Mouse (Mus musculus) spleen, adult 12 weeks (tissue): ENCODE data around the gene Tnp2.
A peak's percentile ranks its signal among the peaks of the same experiment; 100 is the strongest.

Experiments used
- DNase-seq: peaks from one replicate; pipeline ENCODE4 v3.0.0; 2022; ENCODE audit warnings: low spot score

Gene Tnp2

DNA sequence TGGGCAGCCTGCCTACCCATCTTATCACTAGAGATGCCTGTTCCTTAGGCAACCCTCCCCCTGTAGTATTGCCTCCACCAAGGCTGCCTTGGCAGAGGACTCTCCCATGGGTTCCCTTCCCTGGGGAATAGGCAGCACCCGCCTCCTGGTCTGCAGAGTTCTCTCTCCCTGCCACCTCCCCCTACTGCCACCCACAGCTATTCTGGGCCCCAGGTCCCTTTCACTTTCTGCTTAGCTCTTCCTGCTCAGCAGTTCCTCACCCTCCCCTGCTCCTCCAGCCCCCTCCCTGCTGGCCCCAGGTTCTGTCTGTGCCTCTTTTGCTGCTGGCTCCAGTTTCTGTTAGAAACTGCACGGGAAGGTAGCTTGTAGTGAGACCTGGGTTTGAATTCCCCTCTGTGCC is 18.8 kb downstream of the Tnp2 start:
- DNase-seq = no peak

DNA sequence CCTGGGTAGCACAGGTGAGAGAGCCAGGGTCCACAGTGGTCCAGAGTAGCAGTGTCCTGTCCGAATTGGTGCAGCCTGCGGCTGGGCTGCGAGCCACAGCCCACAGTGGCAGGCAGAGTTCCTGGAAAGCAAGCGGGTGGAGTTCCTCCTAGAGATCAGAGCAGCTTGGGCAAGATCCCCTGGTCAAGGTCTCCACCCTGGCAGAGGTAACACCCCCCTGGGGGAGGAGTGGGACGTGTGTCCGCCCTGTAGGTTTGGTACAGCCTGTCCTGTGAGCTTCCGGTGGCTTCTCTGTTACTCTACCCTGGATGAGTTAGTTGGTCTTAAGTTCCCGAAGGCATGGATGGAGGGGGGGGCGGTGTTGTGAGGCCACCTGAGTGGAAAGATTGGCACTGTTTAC is 19.6 kb downstream of the Tnp2 start:
- DNase-seq = no peak

DNA sequence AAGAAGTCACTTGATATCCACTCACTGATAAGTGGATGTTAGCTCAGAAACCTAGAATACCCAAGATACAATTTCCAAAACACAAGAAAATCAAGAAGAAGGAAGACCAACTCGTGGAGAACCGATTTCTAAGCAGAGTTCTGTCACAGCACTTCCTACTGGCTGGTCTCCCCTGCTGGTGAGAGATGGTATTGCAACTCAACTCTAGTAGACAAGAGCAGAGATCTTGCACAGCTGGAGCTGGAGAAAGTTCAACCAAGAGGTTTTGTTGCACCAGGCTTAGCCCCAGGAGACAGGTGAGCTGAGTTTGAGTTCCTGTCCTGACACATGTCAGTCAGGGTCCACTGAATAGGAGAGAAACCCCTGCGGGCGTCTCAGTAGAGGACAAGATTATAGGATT is 21.3 kb downstream of the Tnp2 start:
- DNase-seq = peak; percentile 52

DNA sequence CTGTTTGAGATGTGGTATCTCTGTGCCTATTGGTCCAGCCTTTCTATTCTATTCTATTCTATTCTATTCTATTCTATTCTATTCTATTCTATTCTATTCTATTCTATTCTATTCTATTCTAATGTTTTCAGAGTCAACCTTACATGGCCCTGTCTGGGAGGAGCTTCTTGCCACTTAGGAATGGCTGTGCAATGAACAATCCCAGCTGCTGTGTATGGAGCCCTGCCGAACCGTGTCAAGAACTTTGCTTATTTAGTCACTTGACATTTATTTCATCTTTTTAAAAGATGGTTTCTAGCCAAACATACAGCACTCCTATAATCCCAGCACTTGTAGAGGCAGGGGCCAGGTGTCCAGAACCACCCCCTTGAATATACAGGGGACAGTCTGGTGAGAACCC is 24.1 kb downstream of the Tnp2 start:
- no peak for DNase-seq

DNA sequence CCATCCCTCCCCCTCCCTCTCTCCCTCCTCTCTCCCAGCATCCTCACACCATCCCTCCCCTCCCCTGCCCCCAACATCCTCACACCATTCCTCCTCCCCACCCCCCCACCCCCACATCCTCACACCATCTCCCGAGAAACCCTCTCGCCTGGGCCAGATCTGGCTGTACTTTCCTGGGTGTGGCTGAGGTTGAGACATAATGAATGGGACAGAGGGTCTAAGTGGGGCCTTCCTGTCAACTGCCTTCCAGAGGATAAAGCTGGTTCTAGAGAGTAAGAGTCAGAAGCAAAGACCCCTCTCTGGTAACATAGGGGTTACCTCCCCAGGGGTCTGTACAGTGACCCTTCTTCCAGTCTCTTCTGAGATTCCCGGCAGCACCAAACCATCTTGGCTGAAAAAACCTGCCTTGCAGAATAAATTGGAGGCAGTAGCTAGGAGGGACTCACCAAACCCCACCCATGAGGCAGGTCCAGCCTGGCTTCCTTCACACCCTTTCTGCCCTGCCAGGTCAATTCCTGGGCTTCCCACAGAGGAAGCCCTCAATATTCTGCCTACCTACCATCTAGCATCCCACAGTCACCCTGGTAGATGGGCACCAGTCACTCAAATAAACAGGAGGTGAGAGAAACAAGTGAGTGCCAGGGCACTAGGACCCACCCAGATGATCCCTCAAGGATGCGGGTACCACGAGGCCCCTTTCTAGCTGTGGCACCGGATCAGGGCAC is 24.8 kb downstream of the Tnp2 start:
- no peak for DNase-seq

DNA sequence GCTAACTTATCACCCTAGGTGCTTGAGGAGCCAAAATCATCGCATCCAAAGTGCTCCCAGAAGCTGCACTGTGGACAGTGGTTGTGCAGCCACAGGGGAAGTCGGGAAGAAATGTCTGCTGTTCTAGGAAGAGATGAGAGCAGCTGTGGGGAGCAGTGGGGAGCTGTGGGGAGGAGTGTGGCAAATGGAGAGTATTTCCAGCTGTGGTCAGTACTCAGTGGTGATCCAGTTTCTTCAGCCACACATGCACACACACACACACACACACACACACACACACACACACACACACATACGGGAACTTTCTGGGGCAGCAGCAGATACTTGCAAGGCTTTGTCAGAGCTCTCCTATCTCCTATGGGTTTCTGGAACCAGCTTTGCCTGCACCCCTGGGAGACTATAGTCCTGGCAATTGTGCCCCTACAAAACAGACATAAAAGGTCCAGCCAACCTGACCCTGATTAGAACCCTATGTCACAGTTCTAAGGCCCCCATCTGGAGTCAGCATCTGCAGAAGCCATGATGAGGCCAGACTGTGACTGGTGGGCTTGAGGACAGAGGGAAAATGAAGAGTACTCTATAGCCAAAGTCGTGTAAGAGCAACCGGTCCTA is 25.8 kb downstream of the Tnp2 start:
- DNase-seq = no peak

DNA sequence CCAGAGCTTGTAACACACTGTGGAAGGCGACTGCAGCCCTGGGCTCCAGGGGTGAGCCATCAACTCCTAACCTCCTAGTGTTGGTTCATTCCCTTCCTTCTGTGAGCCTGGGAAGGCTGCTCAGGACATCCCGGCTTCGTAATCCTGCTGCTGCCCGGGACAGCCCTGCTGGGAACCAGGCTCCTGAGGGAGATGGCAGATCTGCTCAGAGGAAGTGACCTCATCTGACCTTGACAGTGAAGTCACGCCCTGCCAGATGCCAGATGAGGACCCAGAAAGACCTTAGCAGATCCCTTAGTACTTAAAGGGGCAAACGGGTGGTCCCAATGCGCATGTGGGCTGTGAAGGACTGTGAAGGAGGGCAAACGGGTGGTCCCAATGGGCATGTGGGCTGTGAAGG is 27.3 kb downstream of the Tnp2 start:
- no peak for DNase-seq

DNA sequence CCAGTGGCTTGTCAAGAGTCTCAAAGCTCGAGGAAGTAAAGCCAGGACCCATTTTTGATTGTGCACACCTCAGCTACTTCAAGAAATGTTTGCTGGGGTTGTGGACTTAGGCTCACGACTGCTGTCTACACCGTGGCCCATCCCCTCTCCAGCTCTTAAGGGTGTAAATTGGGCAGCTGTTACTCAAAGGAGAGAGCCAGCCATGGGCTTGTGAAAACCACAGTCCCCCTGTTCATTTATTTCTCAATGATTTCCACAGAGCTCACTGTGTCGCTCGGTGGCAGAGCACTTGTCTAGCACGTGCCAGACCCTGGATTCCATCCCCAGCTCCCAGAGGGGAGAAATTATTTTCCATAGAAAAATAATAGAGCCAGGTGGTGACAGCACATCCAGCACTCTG is 32.3 kb downstream of the Tnp2 start:
- DNase-seq = no peak

DNA sequence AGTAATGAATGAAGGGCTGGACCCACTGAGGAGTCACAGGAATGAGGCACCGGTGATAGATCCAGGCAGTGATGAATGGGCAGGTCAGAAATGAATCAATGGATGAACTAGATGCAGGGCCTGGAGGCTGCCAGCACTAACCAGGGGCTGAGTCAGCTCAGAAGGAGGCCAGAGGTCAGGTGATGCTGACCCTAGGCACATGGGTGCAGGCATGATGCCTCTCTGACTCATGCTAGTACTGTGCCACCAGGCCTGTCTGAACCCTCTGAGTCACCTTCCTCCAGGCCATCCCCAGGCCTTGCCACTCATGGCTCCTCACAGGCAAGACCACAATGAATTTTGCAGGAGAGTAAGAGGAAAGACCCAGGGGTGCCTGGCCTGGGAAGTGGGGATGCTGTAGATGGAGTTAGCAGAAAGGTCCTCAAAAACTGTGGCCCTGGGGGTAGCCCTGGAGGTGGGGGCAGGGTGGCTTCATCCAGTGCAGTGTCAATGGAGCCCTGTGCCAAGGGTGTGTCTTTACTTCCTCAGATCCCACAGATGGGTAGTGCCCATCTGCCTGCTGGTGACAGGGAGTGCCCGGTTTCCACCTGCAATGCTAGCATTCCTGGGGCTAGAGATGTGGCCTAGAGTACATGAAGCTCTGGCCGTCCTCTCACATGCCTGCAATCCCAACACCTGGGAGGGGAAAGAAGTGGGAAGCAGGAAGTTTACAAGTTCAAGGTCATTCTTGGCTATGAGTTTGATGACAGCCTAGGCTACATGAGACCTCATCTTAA is 33.8 kb downstream of the Tnp2 start:
- no peak for DNase-seq

DNA sequence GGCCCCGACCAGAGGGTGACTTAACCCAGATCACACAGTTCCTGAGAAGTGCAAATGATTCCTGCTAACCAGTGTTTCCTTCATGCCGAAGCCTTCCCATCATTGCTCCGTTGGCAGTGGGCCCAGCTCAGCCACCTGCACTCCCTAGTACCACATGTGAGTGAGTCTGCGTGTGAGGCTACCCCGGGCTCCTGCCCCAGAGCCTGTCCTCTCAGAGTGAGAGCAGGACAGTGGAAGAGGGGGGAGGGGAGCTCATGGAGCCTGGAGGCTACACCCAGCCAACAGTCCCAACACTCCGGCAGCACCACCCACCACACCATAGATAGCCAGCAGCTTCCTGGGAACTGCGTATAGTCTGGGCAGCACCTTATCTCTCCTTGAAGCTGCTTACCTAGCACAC is 38.6 kb downstream of the Tnp2 start:
- no peak for DNase-seq

DNA sequence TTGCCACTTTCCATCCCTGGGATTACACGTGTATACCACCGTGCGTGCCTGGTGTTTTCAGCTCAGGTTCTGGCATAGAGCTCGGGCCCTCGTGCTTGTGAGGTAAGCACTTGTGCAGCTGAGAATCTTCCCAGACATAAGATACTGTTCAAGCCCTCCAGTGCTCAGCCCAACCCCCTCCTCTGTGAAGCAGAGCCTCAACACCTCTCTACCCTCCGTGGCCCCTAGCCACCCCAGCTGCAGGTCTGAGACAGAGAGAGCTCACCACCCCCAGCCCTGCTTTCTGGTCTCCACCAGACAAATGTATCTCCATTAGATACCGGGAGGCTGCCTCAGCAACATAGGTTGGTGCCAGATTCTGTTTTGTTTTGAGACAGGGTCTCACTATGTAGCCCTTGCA is 39.2 kb downstream of the Tnp2 start:
- DNase-seq = no peak

DNA sequence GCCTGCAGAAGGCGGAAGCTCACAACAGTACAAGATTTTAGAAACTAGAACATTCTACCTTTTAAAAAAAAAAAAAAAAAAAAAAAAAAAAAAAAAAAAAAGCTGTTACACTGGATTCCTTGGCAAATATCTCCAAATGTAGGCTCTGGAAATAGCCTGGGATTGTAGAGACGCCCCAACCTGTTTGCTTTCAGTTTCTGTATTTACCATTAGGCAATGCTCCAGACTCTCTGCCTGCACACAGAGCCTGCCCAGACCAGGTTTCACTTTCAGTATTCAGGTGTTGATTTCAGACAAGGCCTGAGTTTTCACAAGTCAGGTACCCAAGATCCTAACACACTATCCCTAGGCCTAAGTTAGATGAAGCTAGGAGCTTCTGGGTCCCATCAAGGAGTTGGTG is 47.4 kb downstream of the Tnp2 start:
- no peak for DNase-seq

DNA sequence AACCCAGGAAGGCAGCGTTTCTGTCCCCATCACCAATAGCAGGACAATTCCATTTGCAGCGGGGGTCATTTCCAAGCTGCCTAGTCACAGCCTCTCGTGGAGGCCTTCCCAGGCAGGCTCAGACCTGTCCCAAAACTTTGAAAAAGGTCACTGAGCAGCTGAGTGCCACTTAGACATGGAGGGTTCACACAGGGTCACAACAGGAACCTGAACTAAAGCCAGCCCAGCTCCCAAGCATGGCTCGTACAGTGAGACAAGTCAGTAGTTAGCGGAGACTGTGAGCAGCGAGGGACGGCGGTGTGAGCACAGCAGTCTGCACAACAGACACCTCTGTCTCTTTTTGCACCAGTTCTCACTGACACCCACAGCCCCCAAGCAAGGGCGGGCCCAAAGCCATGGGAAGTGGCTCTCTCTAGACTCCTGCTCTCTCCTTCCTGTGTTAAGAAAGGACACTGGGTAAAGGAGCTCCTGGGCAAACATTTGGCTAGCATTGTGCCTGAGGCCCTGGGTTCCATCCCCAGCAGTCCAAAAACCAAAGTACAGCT is 48.5 kb downstream of the Tnp2 start:
- DNase-seq = no peak

DNA sequence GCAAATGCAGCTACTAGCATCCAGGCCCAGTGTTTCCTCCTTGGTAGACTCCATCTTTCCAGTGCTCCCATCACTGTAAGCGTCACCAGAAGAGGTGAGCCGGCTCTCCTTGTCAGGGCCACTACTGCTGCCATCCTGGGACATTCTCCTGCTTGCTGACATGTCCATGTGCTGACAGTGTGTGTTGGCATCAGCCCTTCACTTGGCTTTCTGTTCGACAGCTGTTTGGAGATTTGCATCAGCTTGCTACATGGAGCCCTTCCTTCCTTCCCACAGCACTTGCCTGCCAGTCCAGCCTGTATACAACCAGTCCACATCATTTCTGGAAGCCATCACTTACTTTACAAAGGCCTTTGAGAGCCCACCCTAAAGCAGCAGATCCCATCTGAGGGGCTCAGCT is 49.6 kb downstream of the Tnp2 start:
- no peak for DNase-seq
